Mouse (Mus musculus) right cerebral cortex, postnatal 14 days (tissue): ENCODE measurements around the gene Shisa6.
A peak's percentile ranks its signal among the peaks of the same experiment; 100 is the strongest.

Experiments used
- DNase-seq: peaks from one replicate; pipeline ENCODE4 v3.0.0; 2022

The Shisa6 gene

GRCm38 (mm10) chr11:66525371-66526045 is at the start of gene Shisa6:
Gene Shisa6 (minus strand): TSS chr11:66525964.
- DNase-seq = peak; percentile 51

GRCm38 (mm10) chr11:66573888-66574287 is 48.1 kb upstream of the Shisa6 start:
- DNase-seq = no peak

- no peak for DNase-seq
Measured at GRCm38 (mm10) chr11:66569045-66569444, 43.3 kb upstream of the Shisa6 start.

- no peak for DNase-seq
Measured at GRCm38 (mm10) chr11:66568386-66568791, 42.6 kb upstream of the Shisa6 start.

- no peak for DNase-seq
Measured at GRCm38 (mm10) chr11:66567382-66567781, 41.6 kb upstream of the Shisa6 start.

- no peak for DNase-seq
Measured at GRCm38 (mm10) chr11:66562274-66562673, 36.5 kb upstream of the Shisa6 start.

GRCm38 (mm10) chr11:66537820-66538219 is 12.1 kb upstream of the Shisa6 start:
- no peak for DNase-seq

- no peak for DNase-seq
Measured at GRCm38 (mm10) chr11:66535866-66536265, 10.1 kb upstream of the Shisa6 start.

- DNase-seq = no peak
Measured at GRCm38 (mm10) chr11:66535156-66535555, 9.4 kb upstream of the Shisa6 start.

GRCm38 (mm10) chr11:66534291-66534690 is 8.5 kb upstream of the Shisa6 start:
- DNase-seq = no peak

- DNase-seq = no peak
Measured at GRCm38 (mm10) chr11:66528146-66528545, 2.4 kb upstream of the Shisa6 start.

GRCm38 (mm10) chr11:66527343-66527742 is 1.6 kb upstream of the Shisa6 start:
- no peak for DNase-seq

GRCm38 (mm10) chr11:66526981-66527320 is 1.2 kb upstream of the Shisa6 start:
- DNase-seq = no peak

GRCm38 (mm10) chr11:66526046-66526980 is 549 bp upstream of the Shisa6 start:
- DNase-seq = peak; percentile 50

- DNase-seq = no peak
Measured at GRCm38 (mm10) chr11:66524251-66524650, 1.5 kb downstream of the Shisa6 start.

- DNase-seq = no peak
Measured at GRCm38 (mm10) chr11:66522376-66522775, 3.4 kb downstream of the Shisa6 start.

- DNase-seq = no peak
Measured at GRCm38 (mm10) chr11:66519386-66519785, 6.4 kb downstream of the Shisa6 start.

GRCm38 (mm10) chr11:66514346-66514745 is 11.4 kb downstream of the Shisa6 start:
- no peak for DNase-seq

GRCm38 (mm10) chr11:66500951-66501350 is 24.8 kb downstream of the Shisa6 start:
- no peak for DNase-seq

- DNase-seq = no peak
Measured at GRCm38 (mm10) chr11:66498857-66499445, 26.8 kb downstream of the Shisa6 start.

GRCm38 (mm10) chr11:66496235-66496634 is 29.5 kb downstream of the Shisa6 start:
- no peak for DNase-seq

GRCm38 (mm10) chr11:66494391-66494790 is 31.4 kb downstream of the Shisa6 start:
- DNase-seq = no peak

- no peak for DNase-seq
Measured at GRCm38 (mm10) chr11:66487765-66488164, 38.0 kb downstream of the Shisa6 start.

- DNase-seq = peak; percentile 21
Measured at GRCm38 (mm10) chr11:66482501-66482900, 43.3 kb downstream of the Shisa6 start.
